ENCODE assay signal across 18 mouse cellular contexts in genomic region chr10:97282416-97282815, GRCm38 (mm10).
"Had no signal": no experiment of that assay in that cellular context is flagged by ENCODE, and none has a peak within 500 bp of the region (broad histone marks: within the 10 kb centered on the region; RNA-seq: fewer than 3 reads in every experiment).

No protein-coding gene starts in this region.

- ATAC-seq: hindbrain, postnatal 0 days; inflammation-experienced regulatory T-cells, adult 6 months; intestine, embryonic 16.5 days; liver, postnatal 0 days had no signal

- H3K4me1 ChIP-seq: limb, embryonic 12.5 days; limb, embryonic 15.5 days; neural tube, embryonic 12.5 days; neural tube, embryonic 15.5 days had no signal

- H3K27me3 ChIP-seq: limb, embryonic 12.5 days; limb, embryonic 15.5 days; neural tube, embryonic 12.5 days; neural tube, embryonic 15.5 days had no signal

- DNase-seq: kidney, adult 18-20 months; kidney, postnatal 14 days; liver, postnatal 0 days; midbrain, embryonic 14.5 days; retina, postnatal 1 day; right cerebral cortex, postnatal 25 days; thymus, postnatal 25 days had no signal

- H3K36me3 ChIP-seq: limb, embryonic 12.5 days; limb, embryonic 15.5 days; neural tube, embryonic 12.5 days; neural tube, embryonic 15.5 days had no signal

- H3K4me2 ChIP-seq: limb, embryonic 12.5 days; limb, embryonic 15.5 days; liver, embryonic 11.5 days; midbrain, embryonic 11.5 days; neural tube, embryonic 12.5 days; neural tube, embryonic 15.5 days had no signal

- H3K9ac ChIP-seq: limb, embryonic 12.5 days; limb, embryonic 15.5 days; liver, embryonic 14.5 days; liver, postnatal 0 days; neural tube, embryonic 12.5 days; neural tube, embryonic 15.5 days had no signal

- H3K4me3 ChIP-seq: layer of hippocampus, adult 2 months; limb, embryonic 12.5 days; limb, embryonic 15.5 days; neural tube, embryonic 12.5 days; neural tube, embryonic 15.5 days had no signal

- H3K9me3 ChIP-seq: limb, embryonic 12.5 days; limb, embryonic 15.5 days; neural tube, embryonic 12.5 days; neural tube, embryonic 15.5 days had no signal

- H3K27ac ChIP-seq: hindbrain, postnatal 0 days; layer of hippocampus, adult 2 months; limb, embryonic 12.5 days; limb, embryonic 15.5 days; liver, embryonic 14.5 days; neural tube, embryonic 12.5 days; neural tube, embryonic 15.5 days had no signal
